Mouse (Mus musculus): ENCODE results near the gene Abhd15. TPM values are rescaled to one million over a fixed set of nuclear protein-coding genes. Genes with fewer than 3 reads are reported as not detected.

Abhd15 gene
- polyA plus RNA-seq, 1 experiment from 2014 or later: 1.9 TPM

DNA sequence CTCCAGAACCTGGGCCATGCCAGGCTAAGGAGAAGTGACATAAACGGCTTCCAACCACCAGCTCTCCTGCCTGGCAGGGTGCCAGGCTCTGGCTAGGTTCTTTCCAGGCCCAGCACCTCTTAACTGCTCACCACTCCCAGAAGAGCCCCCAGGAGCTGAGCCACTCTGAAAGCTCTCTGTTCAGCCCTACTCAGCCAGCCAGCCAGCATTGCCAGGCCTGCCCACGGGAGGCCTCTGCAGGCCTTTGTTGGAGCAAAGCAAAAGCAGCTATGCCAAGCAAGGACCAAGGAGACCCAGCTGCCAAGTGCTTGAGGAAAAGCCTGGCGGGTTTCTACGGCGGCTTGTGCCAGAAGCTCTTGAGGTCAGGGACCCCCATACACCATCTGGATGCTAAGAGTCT lies 28.1 kb upstream of the Abhd15 start:
- H3K9me3 ChIP-seq: no peaks in the 10 kb centered on the region
- H3K9ac ChIP-seq (replicated peaks): peak overlapping the region; percentile 3; the same call in 1 of the 2 replicates
- WGBS: 9% methylated on average over 5 of the region's 5 CpGs
- H3K27ac ChIP-seq (replicated peaks): peak overlapping the region; percentile 92
- no peaks in the 10 kb centered on the region for H3K36me3 ChIP-seq
- H3K4me2 ChIP-seq (replicated peaks): peak overlapping the region; percentile 94
- peak overlapping the region; percentile 93 for H3K4me3 ChIP-seq
- H3K27me3 ChIP-seq: no peaks in the 10 kb centered on the region
- H3K4me1 ChIP-seq: peaks cover 84% of the 10 kb centered on the region
- no peak; the same call in 1 of the 2 replicates for ATAC-seq (replicated peaks)

DNA sequence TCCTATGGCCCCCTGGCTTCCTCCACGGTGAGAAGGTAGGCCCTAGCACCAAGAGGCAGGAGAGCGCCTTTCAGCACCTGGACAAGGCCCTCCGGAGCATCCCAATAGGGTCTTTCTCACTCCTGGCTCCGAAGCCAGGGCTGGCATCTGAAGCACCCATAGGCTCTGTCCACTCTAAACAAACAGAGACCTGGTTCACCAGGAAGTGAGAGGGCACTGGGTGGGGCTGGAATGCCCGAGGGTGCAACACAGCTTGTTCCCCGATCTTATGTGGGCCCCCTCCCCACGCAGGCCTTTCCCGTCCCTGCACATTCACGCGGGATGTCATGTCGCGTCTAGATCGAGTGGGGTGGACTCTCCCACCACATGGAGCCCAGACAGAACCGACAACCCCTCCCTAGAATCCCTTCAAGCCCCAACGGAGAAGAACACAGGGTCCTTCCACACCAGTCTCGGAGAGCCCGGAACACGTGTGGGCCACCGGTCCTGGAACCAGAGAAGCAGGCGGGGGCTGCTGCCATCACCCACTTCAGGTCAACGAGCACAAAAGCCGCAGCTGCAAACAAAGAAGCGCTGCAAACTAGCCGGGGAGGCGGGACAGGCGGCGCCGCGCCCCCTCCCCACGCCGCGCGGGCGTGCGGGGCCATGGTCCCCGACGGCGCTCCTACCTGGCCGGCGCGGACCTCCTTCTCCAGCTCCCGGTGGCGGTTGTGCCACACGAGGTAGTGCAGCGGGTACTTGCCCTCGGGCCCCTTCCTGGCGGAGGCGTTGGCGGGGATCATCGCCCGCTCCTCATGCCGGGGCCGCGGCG lies 25.9 kb upstream of the Abhd15 start:
- Histone ChIP-seq H3K9ac (replicated peaks) (peak overlapping the region; percentile 95), H3K27ac (replicated peaks) (peak overlapping the region; percentile 92), H3K36me3 (no peaks in the 10 kb centered on the region), H3K4me1 (peaks cover 82% of the 10 kb centered on the region), H3K9me3 (no peaks in the 10 kb centered on the region), H3K4me2 (replicated peaks) (peak overlapping the region; percentile 94), H3K4me3 (peak overlapping the region; percentile 93), H3K27me3 (no peaks in the 10 kb centered on the region)
- no peak for ATAC-seq (replicated peaks)
- WGBS: 2% methylated on average over 49 of the region's 55 CpGs

DNA sequence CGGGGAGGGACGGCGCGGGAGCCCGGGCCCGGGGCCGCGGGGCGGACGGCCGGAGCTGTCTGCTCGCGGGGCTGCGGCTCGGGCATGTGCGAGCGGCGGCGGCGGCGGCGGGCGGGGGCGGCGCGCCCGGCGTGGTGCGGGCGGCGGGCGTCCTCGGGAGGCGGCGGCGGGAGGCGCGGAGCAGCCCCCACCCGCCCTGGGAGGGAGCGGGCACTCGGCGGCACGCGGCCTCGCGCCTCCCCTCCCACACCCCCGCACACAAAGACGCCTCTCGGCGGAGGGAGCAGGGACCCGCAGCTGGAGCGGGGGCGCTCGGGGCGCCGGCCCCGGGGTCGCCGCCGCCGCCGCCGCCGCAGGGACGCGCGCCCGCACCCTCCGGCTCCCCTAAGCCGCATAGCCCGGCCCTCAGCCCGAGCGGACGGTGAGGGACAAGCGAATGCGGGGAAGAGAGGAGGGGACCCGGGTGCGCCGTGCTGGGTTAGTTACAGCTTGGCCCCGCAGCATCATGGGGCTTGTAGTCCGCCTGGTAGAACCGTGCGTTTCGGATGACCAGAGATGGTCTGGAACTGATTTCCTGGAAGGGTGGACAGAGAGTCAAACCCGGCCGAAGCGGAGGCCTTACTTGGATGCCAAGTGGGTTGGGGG lies 25.2 kb upstream of the Abhd15 start, which contains the start of gene Ankrd13b:
Ankrd13b (minus strand) TSS at position 88 of the 645 bp plus-strand sequence.
- Histone ChIP-seq H3K4me2 (replicated peaks) (peak within 1 kb of the TSS; percentile 94), H3K4me3 (peak within 1 kb of the TSS; percentile 93), H3K36me3 (no peaks in the 10 kb centered on the region), H3K4me1 (peaks cover 84% of the 10 kb centered on the region), H3K27me3 (no peaks in the 10 kb centered on the region), H3K9me3 (no peaks in the 10 kb centered on the region), H3K27ac (replicated peaks) (peak within 1 kb of the TSS; percentile 92), H3K9ac (replicated peaks) (peak within 1 kb of the TSS; percentile 95)
- WGBS: 1% methylated on average over 58 of the region's 87 CpGs
- peak; percentile 65 for ATAC-seq (replicated peaks)

DNA sequence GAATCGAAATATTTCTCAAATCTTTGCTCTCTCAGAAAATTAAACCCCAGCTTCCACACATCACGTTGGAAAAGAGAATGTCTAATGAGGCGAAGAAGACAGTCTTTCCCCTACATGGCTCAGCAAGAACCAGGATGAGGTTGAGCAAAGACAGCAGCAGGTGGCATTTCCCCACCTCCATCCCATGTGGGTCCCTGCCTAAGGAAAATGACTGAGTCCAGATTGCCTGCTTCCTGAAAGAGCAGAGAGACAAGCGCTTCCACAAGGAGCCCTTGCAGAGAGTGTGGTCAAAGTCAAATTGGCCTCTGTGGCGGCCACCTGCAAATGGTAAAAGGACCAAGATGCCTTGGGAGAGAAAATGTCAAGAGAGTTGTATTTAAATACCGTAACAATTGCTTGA lies 24.5 kb upstream of the Abhd15 start:
- 74% methylated on average over 6 of the region's 6 CpGs for WGBS
- no peaks in the 10 kb centered on the region for H3K27me3 ChIP-seq
- peak overlapping the region; percentile 93 for H3K4me3 ChIP-seq
- no peak for ATAC-seq (replicated peaks)
- no peaks in the 10 kb centered on the region for H3K9me3 ChIP-seq
- H3K9ac ChIP-seq (replicated peaks): peak overlapping the region; percentile 95
- H3K27ac ChIP-seq (replicated peaks): peak overlapping the region; percentile 92
- peak overlapping the region; percentile 94 for H3K4me2 ChIP-seq (replicated peaks)
- H3K4me1 ChIP-seq: peaks cover 84% of the 10 kb centered on the region
- H3K36me3 ChIP-seq: no peaks in the 10 kb centered on the region

DNA sequence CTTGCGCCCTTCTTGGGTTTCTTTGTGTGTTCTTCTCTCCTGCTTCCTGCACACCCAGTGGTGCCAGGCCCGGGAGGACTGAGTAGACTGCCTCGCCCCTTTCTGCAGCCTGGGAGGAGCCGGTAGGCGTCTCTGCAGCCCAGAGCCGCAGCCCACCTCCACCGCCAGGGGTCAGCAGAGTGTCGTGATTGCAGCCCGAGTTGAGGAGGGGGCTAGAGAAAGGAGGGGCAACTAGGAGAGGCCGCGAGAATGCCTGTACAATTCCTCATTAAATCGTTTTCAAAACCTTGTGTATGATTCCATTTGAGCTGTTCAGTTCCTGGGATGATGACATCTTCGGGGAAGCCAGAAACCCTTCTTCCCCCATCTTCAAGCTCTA lies 23.8 kb upstream of the Abhd15 start:
- H3K4me2 ChIP-seq (replicated peaks): peak overlapping the region; percentile 94
- peak; percentile 67 for ATAC-seq (replicated peaks)
- no peaks in the 10 kb centered on the region for H3K36me3 ChIP-seq
- 1% methylated on average over 13 of the region's 13 CpGs for WGBS
- H3K9ac ChIP-seq (replicated peaks): peak overlapping the region; percentile 58
- peak overlapping the region; percentile 92 for H3K27ac ChIP-seq (replicated peaks)
- no peaks in the 10 kb centered on the region for H3K27me3 ChIP-seq
- no peaks in the 10 kb centered on the region for H3K9me3 ChIP-seq
- peaks cover 80% of the 10 kb centered on the region for H3K4me1 ChIP-seq
- peak overlapping the region; percentile 93 for H3K4me3 ChIP-seq

DNA sequence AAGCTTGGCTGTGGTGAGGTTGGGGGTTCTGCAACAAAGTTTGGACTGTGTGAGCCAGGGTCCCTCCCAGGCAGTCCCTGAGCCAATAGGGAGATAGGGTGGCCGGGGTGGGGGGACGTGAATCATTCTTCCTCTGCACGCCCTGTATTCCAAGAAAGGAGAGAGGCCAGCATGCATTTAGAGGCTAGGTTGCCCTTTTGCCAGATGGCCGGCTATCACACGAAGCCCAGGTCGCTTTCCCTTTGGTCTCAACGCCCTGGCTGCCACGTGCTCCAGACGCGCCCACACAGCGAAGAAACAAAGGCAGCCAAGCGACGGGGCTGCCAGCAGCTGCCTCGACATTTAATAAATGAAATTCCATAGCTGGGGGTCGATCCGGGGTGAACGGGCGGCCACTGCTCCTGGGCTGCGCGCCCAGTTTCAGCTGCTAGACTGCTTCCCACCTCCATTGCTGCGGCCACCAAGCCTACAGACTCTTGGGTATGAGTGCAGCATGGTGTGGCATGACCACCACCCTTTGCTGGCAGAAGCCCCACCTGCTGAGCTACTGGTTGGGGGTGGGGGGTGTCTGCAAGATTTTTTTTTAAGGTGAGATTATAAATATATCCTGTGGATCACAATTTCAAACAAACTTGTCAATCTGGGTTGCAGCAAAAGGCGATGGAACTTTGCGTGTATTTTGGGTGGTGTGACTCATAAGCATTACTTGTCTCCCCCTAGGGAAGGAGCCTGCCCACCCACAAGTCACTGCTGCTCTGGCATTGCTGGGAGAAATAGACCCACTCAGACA lies 23.2 kb upstream of the Abhd15 start:
- Histone ChIP-seq H3K4me3 (peak overlapping the region; percentile 93), H3K9me3 (no peaks in the 10 kb centered on the region), H3K27ac (replicated peaks) (peak overlapping the region; percentile 92), H3K27me3 (no peaks in the 10 kb centered on the region), H3K9ac (replicated peaks) (peak overlapping the region; percentile 58), H3K4me2 (replicated peaks) (peak overlapping the region; percentile 94), H3K4me1 (peaks cover 74% of the 10 kb centered on the region), H3K36me3 (no peaks in the 10 kb centered on the region)
- under 1% methylated on average over 23 of the region's 23 CpGs for WGBS
- peak; percentile 59 for ATAC-seq (replicated peaks)

DNA sequence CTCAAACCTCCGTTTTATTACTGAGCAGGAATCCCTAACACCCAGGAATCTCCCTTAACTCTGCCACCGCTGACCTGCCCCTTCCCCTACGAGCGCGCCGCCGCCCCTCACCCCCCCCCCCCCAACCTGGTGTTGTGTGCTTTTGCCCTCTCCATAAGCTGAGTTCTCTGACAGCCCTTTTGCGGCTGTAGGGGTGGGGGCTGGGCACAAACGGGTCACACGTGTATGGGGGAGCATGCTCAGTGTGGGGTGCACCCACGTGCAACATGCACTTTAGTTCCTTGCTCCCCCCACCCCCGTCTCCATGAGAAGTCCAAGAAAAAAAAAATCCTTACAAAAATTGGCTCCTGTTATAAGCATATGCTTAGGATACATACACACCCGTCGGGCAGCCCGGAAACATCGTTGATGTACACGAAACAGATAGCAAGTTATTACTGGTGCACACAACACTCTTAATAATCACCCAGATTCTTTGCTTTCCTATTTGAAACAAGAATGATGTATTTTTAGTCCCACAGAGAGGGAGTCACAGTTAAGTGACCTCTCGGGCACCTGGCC lies 22.5 kb upstream of the Abhd15 start:
- WGBS: 1% methylated on average over 18 of the region's 18 CpGs
- Histone ChIP-seq H3K9ac (replicated peaks) (peak overlapping the region; percentile 58), H3K27ac (replicated peaks) (peak overlapping the region; percentile 92), H3K4me3 (peak overlapping the region; percentile 93), H3K9me3 (no peaks in the 10 kb centered on the region), H3K4me2 (replicated peaks) (peak overlapping the region; percentile 94), H3K27me3 (no peaks in the 10 kb centered on the region), H3K36me3 (no peaks in the 10 kb centered on the region), H3K4me1 (peaks cover 73% of the 10 kb centered on the region)
- ATAC-seq (replicated peaks): no peak

DNA sequence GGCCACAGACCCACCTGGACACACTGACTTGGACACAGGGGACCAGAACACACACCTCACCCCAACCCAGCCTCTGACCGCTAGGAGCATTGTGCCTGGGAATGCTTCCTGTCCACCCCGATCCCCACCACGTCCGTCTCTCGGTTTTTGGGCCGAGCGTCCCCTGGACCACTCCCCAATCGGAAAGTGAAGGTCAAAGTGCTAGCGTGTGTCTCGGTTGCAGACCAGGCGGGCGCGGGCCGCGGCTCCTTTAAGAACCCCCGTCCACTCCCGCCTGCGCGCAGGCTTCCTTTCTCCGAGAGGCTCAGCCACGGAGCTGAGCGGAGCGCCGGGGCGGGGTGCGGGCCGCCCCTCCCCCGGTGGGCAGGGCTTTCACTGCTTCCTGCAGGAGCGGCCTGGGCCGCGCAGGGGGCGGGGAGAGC lies 22.0 kb upstream of the Abhd15 start:
- Histone ChIP-seq H3K4me3 (peak overlapping the region; percentile 93), H3K9me3 (no peaks in the 10 kb centered on the region), H3K9ac (replicated peaks) (peak overlapping the region; percentile 53), H3K36me3 (no peaks in the 10 kb centered on the region), H3K4me2 (replicated peaks) (peak overlapping the region; percentile 94), H3K4me1 (peaks cover 72% of the 10 kb centered on the region), H3K27me3 (no peaks in the 10 kb centered on the region), H3K27ac (replicated peaks) (peak overlapping the region; percentile 92)
- ATAC-seq (replicated peaks): peak; percentile 70
- WGBS: under 1% methylated on average over 28 of the region's 32 CpGs

DNA sequence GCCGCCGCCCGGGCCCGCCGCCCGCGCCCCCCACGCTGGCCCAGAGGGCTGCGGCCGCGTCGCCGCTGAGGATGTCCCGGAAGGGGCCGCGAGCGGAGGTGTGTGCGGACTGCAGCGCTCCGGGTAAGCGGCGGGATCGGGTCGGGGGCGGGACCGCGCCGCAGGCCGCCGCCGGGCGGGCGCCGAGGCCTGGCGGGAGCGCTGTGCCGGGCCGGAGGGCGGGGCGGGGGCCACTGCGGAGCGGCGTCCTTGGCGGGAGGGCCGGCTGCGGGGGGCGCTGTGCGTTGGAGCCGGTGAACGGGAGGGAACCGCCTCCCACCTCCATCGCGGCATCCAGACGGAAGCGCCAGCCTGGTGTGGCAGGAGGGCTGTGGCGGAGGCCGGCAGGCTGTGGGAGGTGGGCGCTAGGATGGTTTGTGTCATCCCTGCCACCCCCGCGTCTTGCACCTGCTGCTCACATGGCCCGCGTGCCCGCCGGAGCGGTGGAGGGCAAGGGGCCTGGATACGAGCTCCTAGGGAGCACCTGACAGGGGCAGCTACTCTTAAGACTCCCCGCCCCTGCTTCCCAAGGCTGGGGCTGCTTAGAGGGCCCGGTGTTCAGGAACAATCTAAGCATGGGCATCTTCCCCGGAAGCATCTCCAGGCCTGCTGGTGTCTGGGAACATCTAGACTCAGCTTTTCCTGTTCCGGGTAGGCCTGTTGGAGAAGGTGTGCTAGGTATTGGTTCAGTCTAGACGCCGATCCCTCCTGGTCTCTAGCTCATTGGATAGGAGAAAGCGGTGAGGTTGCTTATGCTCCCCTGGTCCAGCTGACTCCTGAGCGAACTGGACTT lies 21.2 kb upstream of the Abhd15 start, which contains the start of gene Git1:
Git1 (plus strand) TSS at position 51 of the 832 bp plus-strand sequence.
- H3K9me3 ChIP-seq: no peaks in the 10 kb centered on the region
- peak within 1 kb of the TSS; percentile 97 for H3K9ac ChIP-seq (replicated peaks)
- peak within 1 kb of the TSS; percentile 94 for H3K4me2 ChIP-seq (replicated peaks)
- H3K4me1 ChIP-seq: peaks cover 72% of the 10 kb centered on the region
- WGBS: under 1% methylated on average over 51 of the region's 74 CpGs
- H3K4me3 ChIP-seq: peak within 1 kb of the TSS; percentile 93
- no peaks in the 10 kb centered on the region for H3K27me3 ChIP-seq
- no peaks in the 10 kb centered on the region for H3K36me3 ChIP-seq
- ATAC-seq (replicated peaks): no peak
- H3K27ac ChIP-seq (replicated peaks): peak within 1 kb of the TSS; percentile 92

DNA sequence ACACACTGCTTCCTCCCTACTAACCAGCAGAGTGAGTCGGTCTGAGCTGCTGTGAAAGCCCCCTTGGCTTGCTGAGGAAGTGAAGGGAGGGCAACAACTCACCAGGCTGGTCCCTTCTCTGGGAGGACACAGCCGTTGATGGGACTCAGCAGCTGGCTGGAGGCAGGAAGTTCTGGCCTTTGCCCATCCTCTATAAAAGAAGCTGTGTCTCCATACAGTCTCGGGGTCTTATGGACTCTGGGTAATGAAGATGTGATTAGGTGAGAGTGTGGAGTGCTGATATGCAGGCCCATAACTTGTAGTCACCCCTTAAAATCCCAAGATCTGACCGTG lies 20.6 kb upstream of the Abhd15 start:
- peaks cover 71% of the 10 kb centered on the region for H3K4me1 ChIP-seq
- H3K36me3 ChIP-seq: peaks cover 2% of the 10 kb centered on the region; the same call in 1 of the 2 replicates
- H3K4me3 ChIP-seq: peak overlapping the region; percentile 93
- peak overlapping the region; percentile 89 for H3K4me2 ChIP-seq (replicated peaks)
- WGBS: 34% methylated on average over 4 of the region's 4 CpGs
- peak overlapping the region; percentile 85 for H3K27ac ChIP-seq (replicated peaks)
- peak overlapping the region; percentile 97 for H3K9ac ChIP-seq (replicated peaks)
- no peaks in the 10 kb centered on the region for H3K27me3 ChIP-seq
- no peaks in the 10 kb centered on the region for H3K9me3 ChIP-seq
- ATAC-seq (replicated peaks): no peak

DNA sequence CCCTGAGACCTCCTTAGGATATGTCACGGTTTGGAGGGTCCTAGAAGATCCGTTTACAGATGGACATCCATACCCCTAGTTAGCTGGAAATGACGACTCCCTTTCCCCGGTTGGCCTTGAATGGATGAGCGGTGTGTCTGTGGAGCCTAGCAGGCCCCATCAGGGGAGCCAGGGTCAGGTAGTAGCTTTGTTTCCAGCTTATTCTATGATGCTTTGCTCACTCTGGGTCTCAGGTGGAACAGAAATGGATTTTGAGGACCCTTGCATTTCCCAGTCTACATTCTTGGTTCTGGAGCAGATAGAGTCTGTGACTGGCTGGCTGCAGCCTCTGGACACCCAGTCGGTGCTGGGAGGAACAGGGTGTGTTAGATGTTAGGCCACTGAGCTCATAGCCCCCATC lies 20.1 kb upstream of the Abhd15 start:
- Histone ChIP-seq H3K27ac (replicated peaks) (no peak overlapping the region), H3K4me3 (peak overlapping the region; percentile 93), H3K4me1 (peaks cover 71% of the 10 kb centered on the region), H3K9me3 (no peaks in the 10 kb centered on the region), H3K4me2 (replicated peaks) (peak overlapping the region; percentile 89), H3K36me3 (peaks cover 6% of the 10 kb centered on the region; the same call in 1 of the 2 replicates), H3K9ac (replicated peaks) (peak overlapping the region; percentile 97), H3K27me3 (no peaks in the 10 kb centered on the region)
- ATAC-seq (replicated peaks): no peak
- 78% methylated on average over 6 of the region's 6 CpGs for whole genome bisulfite sequencing

Measured in forebrain, embryonic 15.5 days (tissue).